Mouse (Mus musculus): ENCODE measurements around the gene Rag1. TPM values are rescaled to one million over a fixed set of nuclear protein-coding genes. Genes with fewer than 3 reads are reported as not detected.

Gene Rag1
- total RNA-seq (2021): 1 to 10 TPM in 1 of 2 experiments, not detected in 1; 3.5 TPM
- long read RNA-seq, experiment 1: 0 reads
- long read RNA-seq, experiment 2: 0 reads

GRCm38 (mm10) chr2:101649114-101649671 lies at the start of gene Rag1, which contains the start of gene B230118H07Rik:
Gene Rag1 (minus strand): TSS chr2:101649501.
Gene B230118H07Rik (minus strand): TSS chr2:101649532.
- no peak for DNase-seq
- intact Hi-C loops (cut with DNase I): no loop called here

GRCm38 (mm10) chr2:101695584-101695983 lies 46.3 kb upstream of the Rag1 start:
- intact Hi-C loops (cut with DNase I): loop anchor here (2.0 kb wide), 1 partner anchor 175 kb away; no protein-coding TSS in a partner anchor
- no peak for DNase-seq

- intact Hi-C loops (cut with DNase I): loop anchor here (2.0 kb wide), 1 partner anchor 177 kb away; no protein-coding TSS in a partner anchor
- no peak for DNase-seq
Measured at GRCm38 (mm10) chr2:101693577-101694215, 44.4 kb upstream of the Rag1 start.

GRCm38 (mm10) chr2:101693043-101693442 lies 43.7 kb upstream of the Rag1 start:
- intact Hi-C loops (cut with DNase I): no loop called here
- no peak for DNase-seq

- DNase-seq: no peak
- intact Hi-C loops (cut with DNase I): no loop called here
Measured at GRCm38 (mm10) chr2:101690252-101690827, 41.0 kb upstream of the Rag1 start.

- intact Hi-C loops (cut with DNase I): no loop called here
- no peak for DNase-seq
Measured at GRCm38 (mm10) chr2:101688011-101688410, 38.7 kb upstream of the Rag1 start.

- intact Hi-C loops (cut with DNase I): no loop called here
- DNase-seq: peak; percentile 40 to 54
Measured at GRCm38 (mm10) chr2:101684421-101684820, 35.1 kb upstream of the Rag1 start.

- intact Hi-C loops (cut with DNase I): no loop called here
- no peak for DNase-seq
Measured at GRCm38 (mm10) chr2:101679164-101679784, 30.0 kb upstream of the Rag1 start.

- DNase-seq: peak; percentile 76 to 86
- intact Hi-C loops (cut with DNase I): no loop called here
Measured at GRCm38 (mm10) chr2:101678236-101679021, 29.1 kb upstream of the Rag1 start, which contains the start of gene Traf6. Gene Traf6 (plus strand): TSS chr2:101678429.

- DNase-seq: no peak
- intact Hi-C loops (cut with DNase I): no loop called here
Measured at GRCm38 (mm10) chr2:101673547-101673946, 24.2 kb upstream of the Rag1 start.

GRCm38 (mm10) chr2:101668751-101669150 lies 19.4 kb upstream of the Rag1 start:
- intact Hi-C loops (cut with DNase I): no loop called here
- no peak for DNase-seq

- no peak for DNase-seq
- intact Hi-C loops (cut with DNase I): no loop called here
Measured at GRCm38 (mm10) chr2:101665703-101666092, 16.4 kb upstream of the Rag1 start.

GRCm38 (mm10) chr2:101665058-101665702 lies 15.9 kb upstream of the Rag1 start:
- intact Hi-C loops (cut with DNase I): no loop called here
- peak; percentile 52 to 53 for DNase-seq

GRCm38 (mm10) chr2:101660536-101660935 lies 11.2 kb upstream of the Rag1 start:
- intact Hi-C loops (cut with DNase I): no loop called here
- DNase-seq: no peak

- intact Hi-C loops (cut with DNase I): loop anchor here (5.0 kb wide), 1 partner anchor 181 kb away; no protein-coding TSS in a partner anchor
- DNase-seq: peak; percentile 37 to 61
Measured at GRCm38 (mm10) chr2:101652921-101653597, 3.8 kb upstream of the Rag1 start.

- DNase-seq: no peak
- intact Hi-C loops (cut with DNase I): loop anchor here (5.0 kb wide), 1 partner anchor 180 kb away; no protein-coding TSS in a partner anchor
Measured at GRCm38 (mm10) chr2:101652204-101652920, 3.1 kb upstream of the Rag1 start.

GRCm38 (mm10) chr2:101650446-101650845 lies 1.1 kb upstream of the Rag1 start:
- intact Hi-C loops (cut with DNase I): loop anchor here (5.0 kb wide), 1 partner anchor 178 kb away; no protein-coding TSS in a partner anchor
- no peak for DNase-seq

GRCm38 (mm10) chr2:101648361-101648760 lies 940 bp downstream of the Rag1 start:
- DNase-seq: no peak
- intact Hi-C loops (cut with DNase I): no loop called here

All from gastrocnemius, postnatal 36 days (tissue).